Mouse (Mus musculus) liver, embryonic 14.5 days (tissue): ENCODE results near the gene Inha. TPM values are rescaled to one million over a fixed set of nuclear protein-coding genes. Genes with fewer than 3 reads are reported as not detected.

Experiments
- ATAC-seq: fragments of 200-750 bp; cut with Nextera tagmentation; 2 replicates; pipeline ENCODE4 v1.8.0; 2017; ENCODE audit warnings: moderate number of reproducible peaks, mild to moderate bottlenecking, moderate library complexity; ENCODE audit not compliant: insufficient read depth
- DNase-seq, 3 experiments: peaks; one replicate each; pipeline ENCODE4 v3.0.0-alpha.2; 2012 to 2013; ENCODE audit warnings: low read depth in 3 of 3, low spot score in 3 of 3
- H3K27ac ChIP-seq: fragments of 300-500 bp; sonication (generic); 2 replicates; pipeline ENCODE4 v1.5.1; 2014; ENCODE audit warnings: moderate library complexity, mild to moderate bottlenecking, control low read depth, inconsistent platforms
- H3K27me3 ChIP-seq: fragments of 300-500 bp; sonication (generic); 2 replicates; pipeline ENCODE4 v1.6.1; 2014; ENCODE audit warnings: mild to moderate bottlenecking, low read length, moderate library complexity; ENCODE audit not compliant: control insufficient read depth, insufficient read depth
- H3K36me3 ChIP-seq: fragments of 300-500 bp; sonication (generic); replicated peaks from 2 replicates; pipeline ENCODE4 v1.6.1; 2014; ENCODE audit warnings: low read depth; ENCODE audit not compliant: control insufficient read depth, insufficient read depth
- H3K4me1 ChIP-seq, 2 experiments: fragments of 200-500 bp in 1 of 2; fragments of 300-500 bp in 1 of 2; sonication (generic) in 1 of 2; replicated peaks; 2 replicates each; pipeline ENCODE4 v1.6.1; 2012 to 2014; ENCODE audit warnings: antibody characterized with exemption in 1 of 2, inconsistent platforms in 1 of 2, low read length in 1 of 2; ENCODE audit not compliant: control insufficient read depth in 2 of 2, insufficient read depth in 2 of 2
- H3K4me2 ChIP-seq: fragments of 300-500 bp; sonication (generic); 2 replicates; pipeline ENCODE4 v1.6.1; 2014; ENCODE audit warnings: low read depth, mild to moderate bottlenecking, control low read depth, moderate library complexity
- H3K4me3 ChIP-seq, 2 experiments: fragments of 200-500 bp in 1 of 2; fragments of 300-500 bp in 1 of 2; sonication (generic) in 1 of 2; 2 replicates each; pipeline ENCODE4 v1.5.1; 2012 to 2014; ENCODE audit warnings: low read depth in 2 of 2, low read length in 2 of 2, mild to moderate bottlenecking in 2 of 2, control low read depth in 1 of 2, inconsistent platforms in 1 of 2, moderate library complexity in 1 of 2; ENCODE audit not compliant: insufficient read depth in 1 of 2
- H3K9ac ChIP-seq: fragments of 300-500 bp; sonication (generic); replicated peaks from 2 replicates; pipeline ENCODE4 v1.6.1; 2014; ENCODE audit warnings: mild to moderate bottlenecking, control low read depth, moderate library complexity
- H3K9me3 ChIP-seq: fragments of 300-500 bp; sonication (generic); 2 replicates; pipeline ENCODE4 v1.6.1; 2016; ENCODE audit warnings: low read length, mixed read lengths; ENCODE audit not compliant: control insufficient read depth
- CTCF ChIP-seq: IDR thresholded peaks from 2 replicates; pipeline ENCODE4 v1.5.1; 2016; ENCODE audit warnings: antibody characterized with exemption, low read depth, control low read depth
- EP300 ChIP-seq: IDR thresholded peaks from 2 replicates; pipeline ENCODE4 v1.6.1; 2016; ENCODE audit warnings: antibody characterized with exemption, low read depth
- WGBS: fragments of 180-500 bp; shearing (Covaris S2); extraction: QIAGEN DNeasy Blood & Tissue Kit; methylation state at CpG from one replicate; pipeline ENCODE4 v1.1.7; 2014; ENCODE audit not compliant: insufficient replicate concordance; 5-methylcytosine and 5-hydroxymethylcytosine counted together
- polyA plus RNA-seq, 2 experiments: library from polyadenylated mRNA; depleted of rRNA in 1 of 2; stranded (reverse) in 1 of 2; unstranded in 1 of 2; fragments of >200 nt; fragmentation: Nextera tagmentation in 1 of 2; extraction: Ambion mirVana in 1 of 2; gene quantifications; 2 replicates each; pipeline versions ENCODE4 v1.2.1 to v1.2.3; 2012 to 2014

Inha gene
- polyA plus RNA-seq, 2 experiments: 0.17 to 1.3 TPM

DNA sequence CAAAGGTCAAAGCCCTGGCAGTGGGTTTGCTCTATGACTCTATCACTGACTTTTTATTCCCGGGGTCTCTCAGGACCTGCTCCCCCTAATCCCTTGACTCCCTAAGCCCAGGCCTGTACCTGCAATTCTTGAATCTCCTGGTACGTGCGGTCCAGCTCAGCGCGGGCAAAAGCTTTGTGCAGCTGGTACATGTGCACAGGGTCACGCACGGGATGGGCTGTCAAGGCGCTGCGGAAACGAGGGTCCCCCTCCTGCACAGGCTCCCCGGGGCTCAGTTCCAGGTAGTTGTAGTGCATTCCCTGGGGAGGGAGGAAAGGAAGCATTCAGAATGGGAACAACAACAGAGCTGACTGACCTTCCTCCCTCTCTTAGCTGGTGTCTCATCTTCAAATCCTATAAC lies 30.4 kb upstream of the Inha start:
- Histone ChIP-seq H3K4me2 (no peak overlapping the region), H3K4me3 (no peak overlapping the region), H3K36me3 (no peaks in the 10 kb centered on the region), H3K27me3 (peaks cover 36% of the 10 kb centered on the region), H3K9me3 (no peaks in the 10 kb centered on the region), H3K4me1 (peaks cover 7 to 9% of the 10 kb centered on the region in 2 experiments), H3K27ac (no peak overlapping the region), H3K9ac (no peak overlapping the region)
- no peak for DNase-seq
- ATAC-seq: no peak
- WGBS: 86% methylated on average over 11 of the region's 11 CpGs
- TF ChIP-seq CTCF (no peak), EP300 (no peak)

DNA sequence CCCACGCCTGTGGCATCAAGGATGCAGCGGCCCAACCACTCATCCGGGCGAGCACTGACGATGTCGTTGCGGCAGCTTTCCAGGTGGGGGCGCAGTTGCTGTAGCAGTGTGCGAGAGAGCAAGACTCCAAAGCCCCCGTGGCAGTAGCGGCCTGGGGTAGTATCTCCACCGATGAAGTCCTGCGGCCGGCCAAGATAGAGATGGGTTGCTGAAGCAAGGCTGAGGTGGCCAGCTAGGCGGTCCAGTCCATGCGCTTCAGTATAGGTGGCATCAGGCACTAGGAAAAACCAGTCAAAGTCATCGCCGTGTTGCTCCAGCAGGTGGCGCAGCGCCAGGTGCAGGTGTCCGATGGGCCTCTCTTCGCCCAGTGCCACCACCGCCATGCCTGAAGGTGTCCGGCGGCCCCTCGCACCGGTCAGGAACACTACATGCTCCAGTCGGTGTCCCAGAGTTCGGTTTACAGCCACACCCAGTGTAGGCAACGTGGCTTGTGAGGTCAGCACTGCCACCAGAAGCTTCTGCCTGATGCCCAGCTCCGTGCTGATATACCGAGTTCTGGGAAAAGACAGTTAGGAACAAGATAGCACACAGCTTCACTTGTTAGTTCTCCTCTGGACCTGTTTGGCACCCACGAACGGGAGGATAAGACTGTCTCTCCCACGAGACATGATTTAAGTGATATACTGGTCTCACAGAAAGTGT lies 29.5 kb upstream of the Inha start:
- H3K27ac ChIP-seq: no peak overlapping the region
- peaks cover 7 to 9% of the 10 kb centered on the region in 2 experiments for H3K4me1 ChIP-seq
- H3K9ac ChIP-seq: no peak overlapping the region
- WGBS: 7% methylated on average over 35 of the region's 35 CpGs
- TF ChIP-seq CTCF (peak; percentile 91), EP300 (no peak)
- peak overlapping the region; percentile 90 for H3K4me2 ChIP-seq
- DNase-seq (peak; percentile 47 to 54 (median 50)), ATAC-seq (no peak)
- H3K9me3 ChIP-seq: no peaks in the 10 kb centered on the region
- no peaks in the 10 kb centered on the region for H3K36me3 ChIP-seq
- peak overlapping the region; percentile 1 to 10; a peak in 1 of 4 replicates for H3K4me3 ChIP-seq
- H3K27me3 ChIP-seq: peaks cover 42% of the 10 kb centered on the region

DNA sequence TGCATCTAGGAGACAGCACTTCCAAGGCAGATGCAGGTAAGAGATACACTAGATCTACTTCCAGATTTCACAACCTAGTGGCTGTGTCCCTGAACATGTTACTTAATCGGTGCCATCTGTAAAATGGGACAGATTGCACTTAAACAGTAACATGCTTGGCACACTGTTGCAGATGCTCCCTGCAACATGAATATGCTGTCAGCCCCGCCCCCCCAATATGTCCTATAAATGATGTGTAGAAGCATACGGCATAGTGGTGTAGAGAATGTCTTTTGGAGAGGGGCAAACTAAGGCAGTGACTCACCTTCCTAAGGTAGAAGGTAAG lies 28.9 kb upstream of the Inha start:
- peaks cover 7 to 9% of the 10 kb centered on the region in 2 experiments for H3K4me1 ChIP-seq
- no peak for DNase-seq
- H3K9ac ChIP-seq: no peak overlapping the region
- no peak overlapping the region; a peak in 1 of 4 replicates for H3K4me3 ChIP-seq
- ATAC-seq: no peak
- WGBS: 37% methylated on average over 3 of the region's 3 CpGs
- peaks cover 48% of the 10 kb centered on the region for H3K27me3 ChIP-seq
- no peaks in the 10 kb centered on the region for H3K36me3 ChIP-seq
- no peak overlapping the region for H3K27ac ChIP-seq
- H3K4me2 ChIP-seq: peak overlapping the region; percentile 90
- TF ChIP-seq CTCF (no peak), EP300 (no peak)
- no peaks in the 10 kb centered on the region for H3K9me3 ChIP-seq

DNA sequence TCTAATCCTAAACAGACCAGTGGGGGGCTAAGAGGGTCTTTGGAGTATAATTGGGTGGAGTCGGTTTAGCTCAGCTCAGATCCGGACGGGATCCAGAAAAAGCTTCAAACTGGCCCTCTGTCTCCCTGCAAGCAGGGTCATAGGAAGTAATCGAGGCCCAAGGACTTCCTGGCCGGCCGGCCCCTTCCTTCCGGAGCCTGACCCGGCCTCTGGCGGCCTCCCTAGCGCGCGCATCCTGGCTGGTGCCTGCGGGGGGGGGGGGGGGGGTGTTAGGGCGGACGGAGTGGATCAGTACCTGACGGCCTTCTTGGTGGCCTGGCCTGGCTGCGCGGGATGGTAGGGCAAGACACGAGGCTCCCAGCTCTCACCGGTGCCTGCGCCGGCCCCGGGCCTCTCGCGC lies 28.4 kb upstream of the Inha start:
- H3K27me3 ChIP-seq: peaks cover 49% of the 10 kb centered on the region
- no peak for DNase-seq

DNA sequence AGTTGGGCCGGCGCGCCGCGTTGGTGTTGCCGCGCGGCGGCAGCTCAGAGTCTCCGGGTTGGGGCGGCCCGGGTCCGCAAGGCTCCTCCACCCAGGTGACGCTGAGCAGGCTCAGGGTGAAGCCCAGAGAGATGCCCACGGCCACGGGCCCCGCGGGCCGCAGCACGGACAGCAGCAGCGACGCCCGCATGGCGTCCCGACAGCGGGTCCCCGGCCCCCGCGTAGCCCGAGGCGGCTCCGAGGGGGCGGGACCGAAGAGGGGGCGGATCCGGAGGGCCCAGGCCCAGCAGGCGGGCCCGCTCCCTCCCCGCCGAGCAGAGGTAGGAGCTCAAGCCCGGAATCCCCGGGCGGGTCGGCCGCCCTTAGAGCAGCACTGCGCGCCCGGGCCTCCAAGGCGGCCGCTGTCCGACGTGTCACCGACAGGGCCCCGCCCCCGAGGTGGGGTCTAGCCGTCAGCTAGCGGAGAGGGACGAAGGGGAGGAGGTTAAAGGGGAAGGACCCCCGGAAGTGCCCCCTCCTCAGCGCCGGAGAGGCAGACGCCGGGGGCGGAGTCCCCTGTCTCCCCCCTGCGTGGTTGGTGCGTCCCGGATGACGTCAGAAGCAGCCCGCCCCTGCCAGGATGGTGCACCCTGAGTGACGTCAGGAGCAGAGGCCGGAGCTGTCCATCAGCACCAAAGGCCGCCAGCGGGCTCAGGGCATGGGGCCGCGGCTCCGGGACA lies 27.8 kb upstream of the Inha start, which contains the start of the genes Chpf and Tmem198:
Chpf (minus strand) TSS at position 392 of the 719 bp plus-strand sequence.
Tmem198 (plus strand) TSS at position 617 of the 719 bp plus-strand sequence.
- DNase-seq: peak; percentile 73 to 79 (median 76)
- H3K27me3 ChIP-seq: peaks cover 52% of the 10 kb centered on the region
- H3K36me3 ChIP-seq: no peaks in the 10 kb centered on the region
- H3K9me3 ChIP-seq: no peaks in the 10 kb centered on the region
- peak; percentile 88 for ATAC-seq
- H3K4me1 ChIP-seq: peaks cover 7 to 9% of the 10 kb centered on the region in 2 experiments
- peak within 1 kb of the TSS; percentile 54 for H3K9ac ChIP-seq
- no peak within 1 kb of the TSS for H3K27ac ChIP-seq
- WGBS: under 1% methylated on average over 72 of the region's 76 CpGs
- TF ChIP-seq CTCF: no peak
- no peak for TF ChIP-seq EP300
- H3K4me2 ChIP-seq: peak within 1 kb of the TSS; percentile 90
- peak within 1 kb of the TSS; percentile 63 to 64 for H3K4me3 ChIP-seq

More for the DNA sequence above, 28.4 kb upstream of the Inha start:
- peak; percentile 4; the same call in 1 of the 2 replicates for ATAC-seq
- Histone ChIP-seq H3K9me3 (no peaks in the 10 kb centered on the region), H3K4me2 (peak overlapping the region; percentile 90), H3K27ac (no peak overlapping the region), H3K9ac (peak overlapping the region; percentile 54), H3K4me1 (peaks cover 7 to 9% of the 10 kb centered on the region in 2 experiments), H3K36me3 (no peaks in the 10 kb centered on the region), H3K4me3 (peak overlapping the region; percentile 63 to 64)
- no peak for TF ChIP-seq EP300
- WGBS: under 1% methylated on average over 23 of the region's 25 CpGs
